Mouse (Mus musculus) cerebellum, postnatal 14 days (tissue): ENCODE measurements around the gene Slc22a14.

Experiments used
- DNase-seq, 2 experiments: peaks; one replicate each; pipeline ENCODE4 v3.0.0; 2021; ENCODE audit warnings: mixed read lengths in 2 of 2

Slc22a14 gene

DNA sequence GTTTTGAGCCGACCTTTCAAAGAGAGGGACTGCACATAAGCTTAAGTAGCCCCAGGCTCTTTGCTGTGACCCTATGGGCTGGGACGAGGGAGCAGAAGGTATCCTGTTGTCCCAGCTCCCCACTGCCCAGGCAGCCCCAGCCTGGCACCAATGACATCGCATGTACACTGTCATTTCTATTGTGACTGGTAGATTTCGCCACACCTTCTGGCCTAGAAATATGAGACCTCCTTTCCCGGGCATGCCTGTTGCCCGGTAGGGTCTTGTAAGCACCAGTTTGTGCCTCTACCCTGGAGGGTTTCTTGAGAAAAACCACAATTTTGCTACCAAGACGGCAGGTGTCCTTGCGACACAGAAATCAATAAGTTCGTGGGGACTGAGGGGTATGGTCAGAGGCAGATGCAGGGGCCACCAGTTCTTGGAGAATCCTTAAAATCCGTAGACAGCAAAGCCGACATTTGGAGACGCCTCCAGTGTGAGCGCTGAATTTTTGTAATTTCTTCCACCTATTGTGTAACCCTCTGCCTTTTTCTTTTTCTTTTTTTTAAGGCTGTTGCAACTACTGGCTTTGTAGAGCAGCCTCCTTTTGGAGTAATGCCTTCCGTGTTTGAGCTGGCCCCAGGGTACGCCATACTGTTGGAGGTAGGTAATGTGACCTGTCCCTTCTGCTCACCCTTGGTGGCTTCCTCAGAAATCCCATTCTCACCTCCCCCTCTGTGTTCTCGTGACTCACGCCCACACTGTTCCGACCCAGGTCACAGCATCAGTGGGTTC is 242.6 kb downstream of the Slc22a14 start:
- no peak for DNase-seq

DNA sequence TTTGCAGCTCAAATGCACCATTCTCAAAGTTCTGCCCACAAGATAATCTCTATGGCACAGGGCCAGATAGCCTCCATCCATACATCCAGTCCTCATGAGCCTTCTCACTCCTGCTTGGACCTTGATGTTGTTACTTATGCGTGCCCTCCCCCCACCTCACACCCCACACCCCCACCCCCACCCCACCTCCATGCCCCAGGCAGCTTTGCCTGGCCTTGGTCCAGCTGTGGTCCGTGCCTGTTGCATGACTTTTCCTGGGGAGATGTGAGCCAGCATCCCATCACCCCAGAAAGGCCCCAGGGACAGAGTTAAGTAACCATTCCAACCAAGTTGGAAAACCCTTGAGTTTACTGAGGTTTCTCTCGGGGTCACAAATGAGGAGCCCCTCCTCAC is 245.2 kb downstream of the Slc22a14 start:
- no peak for DNase-seq
